Comparison of ENCODE assay signal across 8 mouse cellular contexts in genomic region chr1:188118125-188118524, GRCm38 (mm10).
DNase-seq lines count a peak whose midpoint lies in the region; ATAC-seq and TF ChIP-seq lines count a peak whose summit lies in the region.

No protein-coding gene starts in this region.

- no peak overlapping the region for H3K9ac ChIP-seq in kidney, embryonic 16.5 days (replicated peaks; ENCODE audit: low read length)

- TF ChIP-seq CTCF in lung, adult 2 months (IDR thresholded peaks at IDR 0.05; ENCODE audit: insufficient read depth, low read length) = no peak

- no peaks in the 10 kb centered on the region for H3K9me3 ChIP-seq in kidney, embryonic 16.5 days (ENCODE audit: low read length)

- peak; percentile 46; the same call in 1 of the 2 replicates for ATAC-seq in kidney, embryonic 16.5 days (ENCODE audit: low FRiP score, low TSS enrichment)
- ATAC-seq in erythroblast, adult 5-6 weeks (replicated peaks; ENCODE audit: low FRiP score, poor library complexity, severe bottlenecking) = no peak

- no peaks in the 10 kb centered on the region for H3K36me3 ChIP-seq in kidney, embryonic 16.5 days (ENCODE audit: insufficient read depth, low read length)

- H3K4me3 ChIP-seq in kidney, embryonic 16.5 days (ENCODE audit: low read length) = no peak overlapping the region
- no peak overlapping the region for H3K4me3 ChIP-seq in lung, adult 2 months (replicated peaks; ENCODE audit: extremely low read depth, low read depth, low read length)

- peak; percentile 8 for DNase-seq in cerebellum, adult 9-10 months
- no peak for DNase-seq in cerebellum, adult 11-12 months
- DNase-seq in adrenal gland, postnatal 4 days (ENCODE audit: low spot score in 2 of 2) = peak; percentile 26 to 60
- peak; percentile 87 to 90 for DNase-seq in heart, adult 18-20 months
- DNase-seq in lung, adult 2 months = peak; percentile 50
- peak; percentile 39 for DNase-seq in right cerebral cortex, postnatal 25 days

- 39% methylated on average over 3 of the region's 3 CpGs for WGBS in kidney, embryonic 16.5 days
- WGBS in lung, adult 2 months = 15% methylated on average over 3 of the region's 3 CpGs

- no peaks in the 10 kb centered on the region for H3K27me3 ChIP-seq in kidney, embryonic 16.5 days (ENCODE audit: insufficient read depth, low read length)

- H3K27ac ChIP-seq in kidney, embryonic 16.5 days (ENCODE audit: low read length) = no peak overlapping the region

- H3K4me1 ChIP-seq in kidney, embryonic 16.5 days (ENCODE audit: insufficient read depth, low read length) = no peaks in the 10 kb centered on the region
- no peaks in the 10 kb centered on the region for H3K4me1 ChIP-seq in lung, adult 2 months (ENCODE audit: control insufficient read depth, insufficient read depth, low read length)

- no peak for TF ChIP-seq POLR2A in lung, adult 2 months (IDR thresholded peaks at IDR 0.05; ENCODE audit: borderline replicate concordance, extremely low read depth, low read depth, low read length)

- H3K4me2 ChIP-seq in kidney, embryonic 16.5 days (replicated peaks; ENCODE audit: low read depth, low read length) = no peak overlapping the region
